Mouse (Mus musculus) ES-Bruce4 (cell line): ENCODE measurements at regions not wholly inside any gene's neighbourhood (a gene's known extent, or its start where the extent isn't known, plus 50 kb on each side); places are given as distances from the start of the nearest gene placed in this dataset.

ENCODE experiments used
- CTCF ChIP-seq: IDR thresholded peaks from one replicate; pipeline ENCODE4 v1.8.1; 2011; ENCODE audit warnings: low read depth, low read length
- EP300 ChIP-seq: IDR thresholded peaks from 2 replicates; pipeline ENCODE4 v1.6.1; 2011; ENCODE audit warnings: low read depth, low read length; ENCODE audit not compliant: insufficient read depth
- POLR2A ChIP-seq: IDR thresholded peaks from one replicate; pipeline ENCODE4 v1.8.1; 2011; ENCODE audit warnings: low read length; ENCODE audit not compliant: insufficient read depth

DNA sequence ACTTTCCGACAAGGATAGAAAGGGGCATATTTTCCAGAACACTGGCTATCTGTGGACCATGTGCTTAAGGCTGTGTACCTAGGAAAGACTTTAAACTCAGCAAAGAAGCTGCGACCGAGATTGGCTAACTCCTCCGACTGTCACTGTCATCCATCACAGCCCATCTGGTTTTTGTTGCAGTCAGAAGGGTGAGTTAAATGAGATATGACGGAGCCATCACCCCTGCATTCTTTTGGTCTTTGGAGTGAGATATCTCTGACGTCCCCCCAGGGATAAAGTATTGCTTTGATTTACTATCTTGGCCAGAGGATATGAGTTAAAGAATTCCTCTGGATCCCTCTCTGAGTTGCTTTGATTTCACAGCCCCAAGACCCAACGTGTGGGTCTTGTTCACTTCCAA is 160.0 kb upstream of the Ubash3b start:
- no peak for TF ChIP-seq POLR2A
- no peak for TF ChIP-seq CTCF
- TF ChIP-seq EP300 = no peak
